Mouse (Mus musculus) limb, embryonic 13.5 days (tissue): ENCODE measurements around the gene Tagln2. TPM values are rescaled to one million over a fixed set of nuclear protein-coding genes. Genes with fewer than 3 reads are reported as not detected.

ENCODE experiments used
- ATAC-seq: fragments of 200-750 bp; cut with Nextera tagmentation; 2 replicates; pipeline ENCODE4 v1.8.0; 2017; ENCODE audit warnings: low read depth, moderate number of reproducible peaks, moderate TSS enrichment; ENCODE audit not compliant: low FRiP score
- H3K27ac ChIP-seq: fragments of 300-500 bp; sonication (generic); 2 replicates; pipeline ENCODE4 v1.5.1; 2015; ENCODE audit warnings: inconsistent platforms, mild to moderate bottlenecking, moderate library complexity
- H3K27me3 ChIP-seq: fragments of 300-500 bp; sonication (generic); 2 replicates; pipeline ENCODE4 v1.6.1; 2015; ENCODE audit warnings: mild to moderate bottlenecking, inconsistent platforms
- H3K36me3 ChIP-seq: fragments of 300-500 bp; sonication (generic); 2 replicates; pipeline ENCODE4 v1.6.1; 2015; ENCODE audit warnings: inconsistent platforms, mild to moderate bottlenecking, moderate library complexity
- H3K4me1 ChIP-seq: fragments of 300-500 bp; sonication (generic); 2 replicates; pipeline ENCODE4 v1.6.1; 2015; ENCODE audit warnings: inconsistent platforms
- H3K4me2 ChIP-seq: fragments of 300-500 bp; sonication (generic); replicated peaks from 2 replicates; pipeline ENCODE4 v1.6.1; 2015; ENCODE audit warnings: inconsistent platforms, mild to moderate bottlenecking, moderate library complexity
- H3K4me3 ChIP-seq: fragments of 300-500 bp; sonication (generic); 2 replicates; pipeline ENCODE4 v1.5.1; 2015; ENCODE audit warnings: moderate library complexity, mild to moderate bottlenecking, inconsistent platforms
- H3K9ac ChIP-seq: fragments of 300-500 bp; sonication (generic); 2 replicates; pipeline ENCODE4 v1.6.1; 2015; ENCODE audit warnings: mild to moderate bottlenecking, inconsistent platforms
- H3K9me3 ChIP-seq: fragments of 300-500 bp; sonication (generic); 2 replicates; pipeline ENCODE4 v1.6.1; 2016; ENCODE audit warnings: inconsistent platforms
- WGBS: fragments of 180-500 bp; shearing (Covaris S2); methylation state at CpG from one replicate; pipeline ENCODE4 v1.1.7; 2015; 5-methylcytosine and 5-hydroxymethylcytosine counted together
- polyA plus RNA-seq: library from polyadenylated mRNA; unstranded; fragments of >200 nt; fragmentation: Nextera tagmentation; extraction: Ambion mirVana; gene quantifications from 2 replicates; pipeline ENCODE4 v1.2.1, GENCODE M21; 2015

The Tagln2 gene
- polyA plus RNA-seq, 1 experiment from 2014 or later: 118 TPM

GRCm38 (mm10) chr1:172508172-172508571 lies 8.3 kb downstream of the Tagln2 start:
- Histone ChIP-seq H3K27ac (no peak overlapping the region), H3K36me3 (peaks cover 16% of the 10 kb centered on the region), H3K4me2 (no peak overlapping the region), H3K4me1 (peaks cover 32% of the 10 kb centered on the region), H3K9ac (no peak overlapping the region), H3K9me3 (no peaks in the 10 kb centered on the region), H3K27me3 (no peaks in the 10 kb centered on the region), H3K4me3 (no peak overlapping the region)
- WGBS: 72% methylated on average over 2 of the region's 2 CpGs
- ATAC-seq: no peak

DNA sequence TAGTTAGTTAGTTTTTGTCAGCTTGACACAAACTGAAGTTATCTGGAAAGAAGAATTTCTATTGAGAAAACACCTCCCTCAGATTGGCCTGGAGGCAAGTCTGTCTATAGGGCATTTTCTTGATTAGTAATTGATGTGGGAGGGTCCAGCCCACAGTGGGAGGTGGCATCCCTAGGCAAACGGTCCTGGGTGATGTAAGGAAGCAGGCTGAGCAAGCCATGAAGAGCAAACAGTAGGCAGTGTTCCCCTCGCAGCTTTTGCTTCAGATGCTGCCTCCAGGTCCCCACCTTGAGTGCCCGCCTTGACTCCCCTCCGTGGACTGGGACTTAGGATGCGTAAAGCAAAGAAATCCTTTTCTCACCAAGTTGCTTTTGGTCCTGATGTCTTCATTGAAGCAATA lies 9.4 kb downstream of the Tagln2 start:
- H3K27ac ChIP-seq: no peak overlapping the region
- no peak overlapping the region for H3K4me2 ChIP-seq
- peaks cover 33% of the 10 kb centered on the region for H3K4me1 ChIP-seq
- peaks cover 16% of the 10 kb centered on the region for H3K36me3 ChIP-seq
- no peak overlapping the region for H3K9ac ChIP-seq
- ATAC-seq: no peak
- no peaks in the 10 kb centered on the region for H3K27me3 ChIP-seq
- no peak overlapping the region for H3K4me3 ChIP-seq
- H3K9me3 ChIP-seq: no peaks in the 10 kb centered on the region
- WGBS: 78% methylated on average over 5 of the region's 5 CpGs

GRCm38 (mm10) chr1:172509983-172510382 lies 10.1 kb downstream of the Tagln2 start:
- WGBS: 41% methylated on average over 8 of the region's 8 CpGs
- no peaks in the 10 kb centered on the region for H3K27me3 ChIP-seq
- H3K27ac ChIP-seq: no peak overlapping the region
- H3K4me2 ChIP-seq: no peak overlapping the region; the same call in 1 of the 2 replicates
- no peak overlapping the region for H3K4me3 ChIP-seq
- no peak overlapping the region for H3K9ac ChIP-seq
- no peaks in the 10 kb centered on the region for H3K9me3 ChIP-seq
- peaks cover 14% of the 10 kb centered on the region for H3K36me3 ChIP-seq
- peaks cover 26% of the 10 kb centered on the region for H3K4me1 ChIP-seq
- no peak for ATAC-seq

DNA sequence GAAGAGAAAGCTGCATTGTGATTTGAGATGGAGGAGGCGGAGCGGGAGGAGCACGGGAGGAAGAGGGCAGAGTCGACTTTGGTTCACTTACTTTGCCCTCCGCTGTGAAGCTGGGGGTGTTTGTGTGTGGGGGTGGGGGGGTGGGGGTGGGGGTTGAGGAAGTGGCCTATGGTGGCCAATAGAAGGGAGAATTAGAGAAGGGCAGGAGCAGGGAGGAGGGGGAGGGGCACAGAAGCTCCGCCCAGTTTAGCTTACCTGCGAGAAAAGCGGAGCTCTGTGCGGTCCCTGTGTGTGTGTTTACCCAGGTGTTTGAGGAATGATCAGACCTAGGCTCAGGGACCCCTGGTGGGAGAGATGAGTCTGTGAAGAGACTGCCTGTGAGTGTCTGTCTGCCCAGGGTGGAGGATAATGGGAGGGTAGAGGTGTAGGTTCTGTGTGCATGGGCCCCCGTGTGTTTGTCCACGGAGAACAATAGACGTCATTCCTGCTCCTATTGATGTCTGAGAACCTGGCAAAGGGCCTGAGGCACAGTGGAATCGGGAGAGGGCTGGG lies 10.7 kb downstream of the Tagln2 start:
- no peak for ATAC-seq
- Histone ChIP-seq H3K4me3 (no peak overlapping the region), H3K36me3 (peaks cover 9% of the 10 kb centered on the region), H3K4me2 (no peak overlapping the region; the same call in 1 of the 2 replicates), H3K9ac (no peak overlapping the region), H3K27me3 (no peaks in the 10 kb centered on the region), H3K9me3 (no peaks in the 10 kb centered on the region), H3K4me1 (peaks cover 24% of the 10 kb centered on the region), H3K27ac (no peak overlapping the region)
- 34% methylated on average over 13 of the region's 13 CpGs for WGBS

- Histone ChIP-seq H3K4me3 (no peak overlapping the region), H3K4me1 (peaks cover 18% of the 10 kb centered on the region), H3K27ac (no peak overlapping the region; the same call in 1 of the 2 replicates), H3K27me3 (no peaks in the 10 kb centered on the region), H3K9ac (no peak overlapping the region), H3K36me3 (0 out of 2 replicates have a peak, but pooled peaks cover 3% of the 10 kb centered on the region), H3K4me2 (peak overlapping the region; percentile 44), H3K9me3 (0 out of 2 replicates have a peak, but pooled peaks cover under 1% of the 10 kb centered on the region)
- peak; percentile 34; the same call in 1 of the 2 replicates for ATAC-seq
- 31% methylated on average over 13 of the region's 13 CpGs for WGBS
Measured at GRCm38 (mm10) chr1:172512962-172513361, 13.1 kb downstream of the Tagln2 start.

GRCm38 (mm10) chr1:172513525-172514212 lies 13.8 kb downstream of the Tagln2 start:
- Histone ChIP-seq H3K4me2 (no peak overlapping the region), H3K4me3 (no peak overlapping the region)
- 71% methylated on average over 17 of the region's 17 CpGs for WGBS

GRCm38 (mm10) chr1:172514213-172514529 lies 14.3 kb downstream of the Tagln2 start:
- no peak overlapping the region for H3K27ac ChIP-seq
- WGBS: 72% methylated on average over 4 of the region's 4 CpGs

More at GRCm38 (mm10) chr1:172513525-172514212, 13.8 kb downstream of the Tagln2 start:
- H3K27me3 ChIP-seq: no peaks in the 10 kb centered on the region
- H3K9ac ChIP-seq: no peak overlapping the region
- H3K27ac ChIP-seq: no peak overlapping the region; the same call in 1 of the 2 replicates
- H3K9me3 ChIP-seq: 0 out of 2 replicates have a peak, but pooled peaks cover 3% of the 10 kb centered on the region
- no peaks in the 10 kb centered on the region for H3K36me3 ChIP-seq
- ATAC-seq: no peak
- peaks cover 18% of the 10 kb centered on the region for H3K4me1 ChIP-seq

GRCm38 (mm10) chr1:172514551-172515268 lies 14.9 kb downstream of the Tagln2 start:
- WGBS: 82% methylated on average over 7 of the region's 7 CpGs
- ATAC-seq: no peak
- no peak overlapping the region for H3K27ac ChIP-seq

More at GRCm38 (mm10) chr1:172514213-172514529, 14.3 kb downstream of the Tagln2 start:
- ATAC-seq: no peak
- no peak overlapping the region for H3K9ac ChIP-seq
- H3K4me1 ChIP-seq: peaks cover 18% of the 10 kb centered on the region
- H3K4me2 ChIP-seq: no peak overlapping the region
- H3K9me3 ChIP-seq: 0 out of 2 replicates have a peak, but pooled peaks cover 3% of the 10 kb centered on the region
- H3K27me3 ChIP-seq: no peaks in the 10 kb centered on the region
- H3K4me3 ChIP-seq: no peak overlapping the region
- H3K36me3 ChIP-seq: no peaks in the 10 kb centered on the region

GRCm38 (mm10) chr1:172515396-172515795 lies 15.5 kb downstream of the Tagln2 start:
- Histone ChIP-seq H3K9me3 (0 out of 2 replicates have a peak, but pooled peaks cover 3% of the 10 kb centered on the region), H3K4me2 (no peak overlapping the region), H3K36me3 (no peaks in the 10 kb centered on the region), H3K27ac (no peak overlapping the region), H3K4me3 (no peak overlapping the region), H3K27me3 (no peaks in the 10 kb centered on the region), H3K4me1 (peaks cover 22% of the 10 kb centered on the region), H3K9ac (no peak overlapping the region)
- no peak for ATAC-seq
- WGBS: 52% methylated on average over 1 of the region's 1 CpGs

More at GRCm38 (mm10) chr1:172514551-172515268, 14.9 kb downstream of the Tagln2 start:
- H3K4me1 ChIP-seq: peaks cover 18% of the 10 kb centered on the region
- H3K9me3 ChIP-seq: 0 out of 2 replicates have a peak, but pooled peaks cover 3% of the 10 kb centered on the region
- no peak overlapping the region for H3K4me3 ChIP-seq
- H3K36me3 ChIP-seq: no peaks in the 10 kb centered on the region
- H3K27me3 ChIP-seq: no peaks in the 10 kb centered on the region
- H3K4me2 ChIP-seq: no peak overlapping the region
- no peak overlapping the region for H3K9ac ChIP-seq

- Histone ChIP-seq H3K4me2 (no peak overlapping the region), H3K27me3 (no peaks in the 10 kb centered on the region), H3K27ac (no peak overlapping the region), H3K9me3 (0 out of 2 replicates have a peak, but pooled peaks cover 3% of the 10 kb centered on the region), H3K4me3 (no peak overlapping the region), H3K36me3 (no peaks in the 10 kb centered on the region), H3K9ac (no peak overlapping the region), H3K4me1 (peaks cover 26% of the 10 kb centered on the region)
- 78% methylated on average over 4 of the region's 4 CpGs for WGBS
- ATAC-seq: no peak
Measured at GRCm38 (mm10) chr1:172518013-172518412, 18.2 kb downstream of the Tagln2 start.

- WGBS: 63% methylated on average over 6 of the region's 6 CpGs
- Histone ChIP-seq H3K4me2 (no peak overlapping the region), H3K36me3 (no peaks in the 10 kb centered on the region), H3K4me1 (peaks cover 14% of the 10 kb centered on the region), H3K27ac (no peak overlapping the region), H3K4me3 (no peak overlapping the region), H3K27me3 (no peaks in the 10 kb centered on the region), H3K9ac (no peak overlapping the region), H3K9me3 (0 out of 2 replicates have a peak, but pooled peaks cover 3% of the 10 kb centered on the region)
- no peak for ATAC-seq
Measured at GRCm38 (mm10) chr1:172519644-172520043, 19.8 kb downstream of the Tagln2 start.
